Mouse (Mus musculus): ENCODE data around the gene Eps8. TPM values are rescaled to one million over a fixed set of nuclear protein-coding genes. Genes with fewer than 3 reads are reported as not detected.

The Eps8 gene
- polyA plus RNA-seq, 1 experiment from 2014 or later: 45.1 TPM

DNA sequence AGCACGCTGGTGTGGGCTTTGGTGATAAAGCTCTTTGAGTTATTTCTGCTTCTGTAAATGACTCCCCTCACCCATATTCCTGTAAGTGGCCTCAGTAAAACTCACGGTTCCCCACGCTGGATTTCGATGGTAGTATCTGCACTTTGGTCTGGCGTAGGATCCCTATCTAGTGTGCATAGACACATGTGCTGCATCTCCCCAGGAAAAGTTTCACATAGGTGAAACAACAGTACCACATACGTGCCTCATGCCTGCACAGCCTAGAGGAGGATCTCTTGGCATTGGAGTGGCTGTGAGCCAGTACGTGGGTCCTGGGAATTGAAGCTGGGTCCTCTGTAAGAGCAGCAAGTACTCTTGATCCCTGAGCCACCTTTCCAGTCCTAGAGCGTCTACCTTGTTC lies 121.9 kb downstream of the Eps8 start:
- H3K36me3 ChIP-seq (ENCODE audit: insufficient read depth, low read length): no peaks in the 10 kb centered on the region
- H3K27ac ChIP-seq: no peak overlapping the region
- WGBS: 92% methylated on average over 8 of the region's 8 CpGs
- H3K9me3 ChIP-seq (replicated peaks; ENCODE audit: low read length): no peaks in the 10 kb centered on the region
- DNase-seq (ENCODE audit: low spot score): no peak
- H3K27me3 ChIP-seq (ENCODE audit: insufficient read depth, low read length): no peaks in the 10 kb centered on the region
- no peak overlapping the region for H3K4me2 ChIP-seq (ENCODE audit: low read length)
- no peaks in the 10 kb centered on the region for H3K4me1 ChIP-seq (replicated peaks; ENCODE audit: insufficient read depth, low read length)
- TF ChIP-seq CTCF (IDR thresholded peaks at IDR 0.05; ENCODE audit: low read depth): no peak
- no peak overlapping the region for H3K4me3 ChIP-seq (replicated peaks; ENCODE audit: low read depth, low read length)
- ATAC-seq (replicated peaks; ENCODE audit: low FRiP score, low read depth): no peak
- H3K9ac ChIP-seq (ENCODE audit: low read depth, low read length): no peak overlapping the region

DNA sequence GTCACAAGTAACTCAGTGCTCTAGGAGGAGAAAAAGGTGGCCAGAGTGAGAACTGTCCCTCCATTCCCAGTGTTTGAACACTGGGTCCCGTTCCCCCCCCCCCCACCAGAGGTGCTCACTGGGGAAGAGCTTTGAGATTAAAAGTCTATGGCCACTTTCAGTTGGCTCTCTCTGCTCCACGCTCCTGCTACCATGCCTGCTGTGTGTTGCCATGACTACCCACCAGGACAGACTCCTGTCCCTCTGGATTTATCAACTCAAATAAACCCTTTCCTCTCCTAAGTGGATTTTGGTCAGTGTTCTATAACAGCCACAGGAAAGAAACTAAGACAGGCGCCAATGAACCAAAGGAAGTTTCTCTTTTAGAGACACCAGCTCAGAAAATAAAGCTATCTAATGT lies 128.9 kb downstream of the Eps8 start:
- Histone ChIP-seq H3K36me3 (ENCODE audit: insufficient read depth, low read length) (no peaks in the 10 kb centered on the region), H3K4me3 (replicated peaks; ENCODE audit: low read depth, low read length) (no peak overlapping the region), H3K4me1 (replicated peaks; ENCODE audit: insufficient read depth, low read length) (no peaks in the 10 kb centered on the region), H3K4me2 (ENCODE audit: low read length) (no peak overlapping the region), H3K9ac (ENCODE audit: low read depth, low read length) (no peak overlapping the region), H3K9me3 (replicated peaks; ENCODE audit: low read length) (no peaks in the 10 kb centered on the region), H3K27ac (no peak overlapping the region), H3K27me3 (ENCODE audit: insufficient read depth, low read length) (no peaks in the 10 kb centered on the region)
- no peak for TF ChIP-seq CTCF (IDR thresholded peaks at IDR 0.05; ENCODE audit: low read depth)
- no peak for DNase-seq (ENCODE audit: low spot score)
- ATAC-seq (replicated peaks; ENCODE audit: low FRiP score, low read depth): no peak
- 43% methylated on average over 3 of the region's 3 CpGs for WGBS

- WGBS: 60% methylated on average over 8 of the region's 8 CpGs
- Histone ChIP-seq H3K27me3 (ENCODE audit: insufficient read depth, low read length) (no peaks in the 10 kb centered on the region), H3K4me1 (replicated peaks; ENCODE audit: insufficient read depth, low read length) (no peaks in the 10 kb centered on the region), H3K4me2 (ENCODE audit: low read length) (no peak overlapping the region), H3K27ac (no peak overlapping the region), H3K9me3 (replicated peaks; ENCODE audit: low read length) (no peaks in the 10 kb centered on the region), H3K4me3 (replicated peaks; ENCODE audit: low read depth, low read length) (no peak overlapping the region), H3K36me3 (ENCODE audit: insufficient read depth, low read length) (no peaks in the 10 kb centered on the region), H3K9ac (ENCODE audit: low read depth, low read length) (no peak overlapping the region)
- no peak for DNase-seq (ENCODE audit: low spot score)
- TF ChIP-seq CTCF (IDR thresholded peaks at IDR 0.05; ENCODE audit: low read depth): no peak
- no peak for ATAC-seq (replicated peaks; ENCODE audit: low FRiP score, low read depth)
Measured at GRCm38 (mm10) chr6:137520343-137520704, 134.4 kb downstream of the Eps8 start.

- DNase-seq (ENCODE audit: low spot score) (peak; percentile 33), ATAC-seq (replicated peaks; ENCODE audit: low FRiP score, low read depth) (no peak)
- Histone ChIP-seq H3K9me3 (replicated peaks; ENCODE audit: low read length) (no peaks in the 10 kb centered on the region), H3K36me3 (ENCODE audit: insufficient read depth, low read length) (no peaks in the 10 kb centered on the region), H3K27me3 (ENCODE audit: insufficient read depth, low read length) (no peaks in the 10 kb centered on the region), H3K4me1 (replicated peaks; ENCODE audit: insufficient read depth, low read length) (no peaks in the 10 kb centered on the region), H3K9ac (ENCODE audit: low read depth, low read length) (no peak overlapping the region), H3K27ac (no peak overlapping the region), H3K4me2 (ENCODE audit: low read length) (no peak overlapping the region), H3K4me3 (replicated peaks; ENCODE audit: low read depth, low read length) (no peak overlapping the region)
- no peak for TF ChIP-seq CTCF (IDR thresholded peaks at IDR 0.05; ENCODE audit: low read depth)
- WGBS: 47% methylated on average over 11 of the region's 11 CpGs
Measured at GRCm38 (mm10) chr6:137519529-137520342, 134.9 kb downstream of the Eps8 start.

DNA sequence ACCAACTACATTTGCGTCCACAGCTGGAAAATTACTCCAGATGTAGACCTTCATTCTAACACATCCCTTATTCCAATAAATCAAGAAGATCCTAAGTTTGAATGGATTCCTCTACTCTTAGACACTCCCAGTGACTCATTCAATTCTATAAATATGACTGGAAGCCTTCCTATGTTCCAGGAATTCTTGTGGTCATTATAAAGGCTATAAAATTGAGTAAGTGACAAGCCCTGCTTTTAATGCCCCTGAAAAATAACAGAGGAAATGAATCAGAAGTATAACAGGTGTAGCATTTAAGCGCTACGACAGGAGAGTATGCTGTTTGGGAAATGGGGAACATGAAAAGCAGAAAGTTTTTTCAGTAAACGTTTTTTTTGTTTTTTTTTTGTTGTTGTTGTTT lies 139.8 kb downstream of the Eps8 start:
- no peak overlapping the region for H3K9ac ChIP-seq (ENCODE audit: low read depth, low read length)
- H3K4me2 ChIP-seq (ENCODE audit: low read length): no peak overlapping the region
- ATAC-seq (replicated peaks; ENCODE audit: low FRiP score, low read depth) (no peak), DNase-seq (ENCODE audit: low spot score) (peak; percentile 70)
- H3K27me3 ChIP-seq (ENCODE audit: insufficient read depth, low read length): no peaks in the 10 kb centered on the region
- 51% methylated on average over 4 of the region's 4 CpGs for WGBS
- no peaks in the 10 kb centered on the region for H3K9me3 ChIP-seq (replicated peaks; ENCODE audit: low read length)
- H3K36me3 ChIP-seq (ENCODE audit: insufficient read depth, low read length): no peaks in the 10 kb centered on the region
- H3K4me3 ChIP-seq (replicated peaks; ENCODE audit: low read depth, low read length): no peak overlapping the region
- no peak for TF ChIP-seq CTCF (IDR thresholded peaks at IDR 0.05; ENCODE audit: low read depth)
- no peak overlapping the region for H3K27ac ChIP-seq
- H3K4me1 ChIP-seq (replicated peaks; ENCODE audit: insufficient read depth, low read length): no peaks in the 10 kb centered on the region

DNA sequence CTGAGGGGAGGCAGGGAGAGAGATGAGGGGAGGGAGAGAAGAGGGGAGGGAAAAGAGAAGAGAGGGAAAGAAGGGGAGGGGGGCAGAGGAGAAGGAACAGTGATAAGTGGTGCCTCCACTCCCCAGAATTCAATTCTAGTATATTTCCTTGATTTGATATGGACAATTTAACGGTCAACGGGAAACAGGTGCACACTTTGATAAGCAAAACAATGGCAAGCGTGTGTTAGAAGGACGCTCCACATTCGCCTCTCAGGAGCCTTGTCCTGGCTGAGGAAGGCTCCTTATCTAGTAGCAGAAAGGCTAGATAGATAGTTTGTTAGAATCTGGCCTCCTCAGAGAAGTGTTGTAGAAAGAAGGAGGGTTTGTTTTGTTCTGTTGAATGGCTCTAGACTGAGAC lies 141.9 kb downstream of the Eps8 start:
- H3K27me3 ChIP-seq (ENCODE audit: insufficient read depth, low read length): no peaks in the 10 kb centered on the region
- H3K36me3 ChIP-seq (ENCODE audit: insufficient read depth, low read length): no peaks in the 10 kb centered on the region
- H3K9me3 ChIP-seq (replicated peaks; ENCODE audit: low read length): no peaks in the 10 kb centered on the region
- ATAC-seq (replicated peaks; ENCODE audit: low FRiP score, low read depth): no peak
- 71% methylated on average over 5 of the region's 5 CpGs for WGBS
- H3K4me2 ChIP-seq (ENCODE audit: low read length): no peak overlapping the region
- H3K9ac ChIP-seq (ENCODE audit: low read depth, low read length): no peak overlapping the region
- no peak for TF ChIP-seq CTCF (IDR thresholded peaks at IDR 0.05; ENCODE audit: low read depth)
- no peak overlapping the region for H3K27ac ChIP-seq
- no peak for DNase-seq (ENCODE audit: low spot score)
- no peak overlapping the region for H3K4me3 ChIP-seq (replicated peaks; ENCODE audit: low read depth, low read length)
- no peaks in the 10 kb centered on the region for H3K4me1 ChIP-seq (replicated peaks; ENCODE audit: insufficient read depth, low read length)
